ENCODE assay signal across 11 mouse cellular contexts in the genomic region with DNA sequence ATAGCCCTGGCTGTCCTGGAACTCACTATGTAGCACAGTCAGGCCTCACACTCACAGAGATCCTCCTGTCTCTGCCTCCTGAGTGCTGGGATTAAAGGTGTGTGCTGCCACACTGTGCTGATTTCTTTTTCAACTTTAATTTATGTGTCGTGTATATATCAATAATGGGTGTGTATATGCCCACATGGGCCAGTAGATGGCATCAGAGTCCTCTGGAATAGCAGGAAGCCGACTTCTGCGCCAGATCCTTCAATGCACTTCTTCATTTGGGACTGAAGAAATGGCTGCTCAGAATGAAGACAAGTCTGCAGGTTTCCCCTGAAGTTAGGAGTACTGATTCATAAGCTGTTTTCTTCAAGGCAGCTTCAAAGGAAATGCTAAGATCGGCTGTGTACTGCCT. TPM values are rescaled to one million over a fixed set of nuclear protein-coding genes. Genes with fewer than 3 reads are reported as not detected.
A peak's percentile ranks its signal among the peaks of the same experiment; 100 is the strongest.
DNase-seq lines count a peak whose midpoint lies in the region; ATAC-seq and TF ChIP-seq lines count a peak whose summit lies in the region.
"Had no signal": no experiment of that assay in that cellular context is flagged by ENCODE, and none has a peak within 500 bp of the region (broad histone marks: within the 10 kb centered on the region; RNA-seq: fewer than 3 reads in every experiment).

No protein-coding gene starts in this region.

- TF ChIP-seq EP300 in lung, postnatal 0 days (IDR thresholded peaks at IDR 0.05): no peak

- H3K27ac ChIP-seq in layer of hippocampus, adult 2 months: no peak overlapping the region
- no peak overlapping the region for H3K27ac ChIP-seq in bone marrow macrophage, adult 2 months (ENCODE audit: insufficient read depth, low read depth, low read length)
- no peak overlapping the region for H3K27ac ChIP-seq in lung, postnatal 0 days (ENCODE audit: low read length)
- H3K27ac ChIP-seq: hindbrain, embryonic 15.5 days had no signal

- H3K27me3 ChIP-seq in lung, postnatal 0 days (replicated peaks; ENCODE audit: insufficient read depth, low read length): no peaks in the 10 kb centered on the region
- H3K27me3 ChIP-seq: hindbrain, embryonic 15.5 days had no signal

- TF ChIP-seq CTCF in layer of hippocampus, adult 2 months (conservative IDR thresholded peaks at IDR 0.05): peak; percentile 70
- TF ChIP-seq CTCF in bone marrow macrophage, adult 2 months (IDR thresholded peaks at IDR 0.05; ENCODE audit: low read depth, low read length): peak; percentile 36; the same call in 1 of the 2 replicates
- TF ChIP-seq CTCF in lung, postnatal 0 days (IDR thresholded peaks at IDR 0.05): peak; percentile 66

- H3K4me1 ChIP-seq in bone marrow macrophage, adult 2 months (ENCODE audit: control insufficient read depth, insufficient read depth, low read length): no peaks in the 10 kb centered on the region
- H3K4me1 ChIP-seq in lung, postnatal 0 days (ENCODE audit: insufficient read depth, low read depth, low read length): no peaks in the 10 kb centered on the region
- H3K4me1 ChIP-seq: hindbrain, embryonic 15.5 days had no signal

- H3K9ac ChIP-seq in lung, postnatal 0 days (replicated peaks; ENCODE audit: low read depth): no peak overlapping the region
- H3K9ac ChIP-seq: hindbrain, embryonic 15.5 days had no signal

- TF ChIP-seq POLR2A in bone marrow macrophage, adult 2 months (IDR thresholded peaks at IDR 0.05; ENCODE audit: borderline replicate concordance, low read depth, low read length): no peak

- H3K4me2 ChIP-seq in lung, postnatal 0 days (replicated peaks; ENCODE audit: low read depth, low read length): no peak overlapping the region
- H3K4me2 ChIP-seq: hindbrain, embryonic 15.5 days had no signal

- DNase-seq in layer of hippocampus, adult 2 months (ENCODE audit: low spot score in 2 of 2): no peak
- DNase-seq in layer of hippocampus, postnatal 14 days (ENCODE audit: low spot score in 2 of 2): no peak
- DNase-seq in ES-CJ7 (ENCODE audit: low read depth, low spot score): peak; percentile 85
- DNase-seq in lung, postnatal 0 days (ENCODE audit: low spot score): peak; percentile 40
- DNase-seq in heart, postnatal 4 days: no peak
- DNase-seq in cerebellum, adult 9-10 months: no peak
- no peak for DNase-seq in ovary, postnatal 36 days (ENCODE audit: low spot score)
- DNase-seq: cerebellum, postnatal 25 days had no signal

- no peak overlapping the region for H3K4me3 ChIP-seq in layer of hippocampus, adult 2 months
- H3K4me3 ChIP-seq in bone marrow macrophage, adult 2 months (ENCODE audit: insufficient read depth, low read length): no peak overlapping the region
- H3K4me3 ChIP-seq in lung, postnatal 0 days (ENCODE audit: low read depth, low read length): no peak overlapping the region
- H3K4me3 ChIP-seq: hindbrain, embryonic 15.5 days; megakaryocyte, embryonic 14.5 days had no signal

- 0 out of 2 replicates have a peak, but pooled peaks cover 3% of the 10 kb centered on the region for H3K9me3 ChIP-seq in lung, postnatal 0 days (ENCODE audit: low read length)

- H3K36me3 ChIP-seq in lung, postnatal 0 days (ENCODE audit: insufficient read depth, low read length): no peaks in the 10 kb centered on the region
- H3K36me3 ChIP-seq: hindbrain, embryonic 15.5 days had no signal

- peak; percentile 19; the same call in 1 of the 2 replicates for ATAC-seq in lung, postnatal 0 days

- WGBS in lung, postnatal 0 days: 39% methylated on average over 4 of the region's 4 CpGs

RNA-seq across cellular contexts. Expression of a gene that starts 30.4 kb away (rescaled TPM):
- total RNA-seq in layer of hippocampus, adult 2 months (2021): under 1 TPM; 0.51 to 0.79 TPM
- total RNA-seq in layer of hippocampus, postnatal 14 days (2021): 1 to 10 TPM in 1 of 2 experiments, under 1 TPM in 1; 0.95 to 1.2 TPM
- not detected in 2 replicates for polyA plus RNA-seq in bone marrow macrophage, adult 2 months (2012; ENCODE audit: insufficient read depth, insufficient read length, missing spikeins)
- polyA plus RNA-seq in lung, postnatal 0 days (2015; fragmentation: Nextera tagmentation; extraction: Ambion mirVana): 0.99 TPM in 1 of 2 replicates, not detected in the other
- total RNA-seq in heart, postnatal 4 days (2021): not detected
- polyA plus RNA-seq: hindbrain, embryonic 15.5 days had no signal

RNA-seq across cellular contexts. Expression of a gene that starts 53.4 kb away (rescaled TPM):
- total RNA-seq in layer of hippocampus, adult 2 months (2021): not detected
- total RNA-seq in layer of hippocampus, postnatal 14 days (2021): not detected
- not detected in 2 replicates for polyA plus RNA-seq in bone marrow macrophage, adult 2 months (2012; ENCODE audit: insufficient read depth, insufficient read length, missing spikeins)
- not detected in 2 replicates for polyA plus RNA-seq in lung, postnatal 0 days (2015; fragmentation: Nextera tagmentation; extraction: Ambion mirVana)
- not detected for total RNA-seq in heart, postnatal 4 days (2021)
- polyA plus RNA-seq: hindbrain, embryonic 15.5 days had no signal

Comparison
In these comparisons a context has a peak if more than half of its experiments do, and no peak if none do; other contexts are left out.
1. DNase-seq: peak in ES-CJ7 (single experiment) and lung, postnatal 0 days (single experiment); none in layer of hippocampus, adult 2 months (0 of 2), layer of hippocampus, postnatal 14 days (0 of 2), heart, postnatal 4 days (single experiment), cerebellum, adult 9-10 months (single experiment) and ovary, postnatal 36 days (single experiment).
2. Peak in every context shown above with its lines, with median percentiles within 50 percentile points of each other: CTCF ChIP-seq.